Mouse (Mus musculus) stomach, postnatal 0 days (tissue): ENCODE results near the gene Methig1. TPM values are rescaled to one million over a fixed set of nuclear protein-coding genes. Genes with fewer than 3 reads are reported as not detected.
A peak's percentile ranks its signal among the peaks of the same experiment; 100 is the strongest.
"Not testable (repeated sequence)": the region's sequence is repeated elsewhere in the genome, so short reads cannot be mapped to it uniquely, and the experiment has no call there.

ENCODE experiments used
- ATAC-seq: fragments of 200-750 bp; cut with Nextera tagmentation; 2 replicates; pipeline ENCODE4 v1.8.0; 2017; ENCODE audit not compliant: low FRiP score, low TSS enrichment
- DNase-seq: peaks from one replicate; pipeline ENCODE4 v3.0.0-alpha.2; 2016; ENCODE audit warnings: low spot score
- H3K27ac ChIP-seq: fragments of 300-500 bp; sonication (generic); replicated peaks from 2 replicates; pipeline ENCODE4 v1.5.1; 2014; ENCODE audit warnings: mild to moderate bottlenecking, control low read depth
- H3K27me3 ChIP-seq: fragments of 300-500 bp; sonication (generic); 2 replicates; pipeline ENCODE4 v1.6.1; 2014; ENCODE audit warnings: low read length; ENCODE audit not compliant: control insufficient read depth, insufficient read depth
- H3K36me3 ChIP-seq: fragments of 300-500 bp; sonication (generic); 2 replicates; pipeline ENCODE4 v1.6.1; 2014; ENCODE audit warnings: low read length, mixed read lengths; ENCODE audit not compliant: control insufficient read depth, insufficient read depth
- H3K4me1 ChIP-seq: fragments of 300-500 bp; sonication (generic); replicated peaks from 2 replicates; pipeline ENCODE4 v1.6.1; 2014; ENCODE audit warnings: antibody characterized with exemption; ENCODE audit not compliant: control insufficient read depth, insufficient read depth
- H3K4me2 ChIP-seq: fragments of 300-500 bp; sonication (generic); replicated peaks from 2 replicates; pipeline ENCODE4 v1.6.1; 2014; ENCODE audit warnings: low read depth, mild to moderate bottlenecking, control low read depth, moderate library complexity
- H3K4me3 ChIP-seq: fragments of 300-500 bp; sonication (generic); 2 replicates; pipeline ENCODE4 v1.5.1; 2014; ENCODE audit warnings: low read depth, low read length, control low read depth
- H3K9ac ChIP-seq: fragments of 300-500 bp; sonication (generic); 2 replicates; pipeline ENCODE4 v1.6.1; 2014; ENCODE audit warnings: mild to moderate bottlenecking, low read length, control low read depth, mixed read lengths
- H3K9me3 ChIP-seq: fragments of 300-500 bp; sonication (generic); 2 replicates; pipeline ENCODE4 v1.6.1; 2016; ENCODE audit warnings: low read length; ENCODE audit not compliant: control insufficient read depth
- CTCF ChIP-seq: IDR thresholded peaks from 2 replicates; pipeline ENCODE4 v1.5.1; 2016; ENCODE audit warnings: antibody characterized with exemption, low read depth, mild to moderate bottlenecking, moderate library complexity
- EP300 ChIP-seq: optimal IDR thresholded peaks from 2 replicates; pipeline ENCODE3; 2016; ENCODE audit warnings: antibody characterized with exemption
- WGBS: fragments of 180-500 bp; shearing (Covaris S2); extraction: QIAGEN DNeasy Blood & Tissue Kit; methylation state at CpG from one replicate; pipeline ENCODE4 v1.1.7; 2014; 5-methylcytosine and 5-hydroxymethylcytosine counted together
- polyA plus RNA-seq: library from polyadenylated mRNA; unstranded; fragments of >200 nt; fragmentation: Nextera tagmentation; extraction: Ambion mirVana; gene quantifications from 2 replicates; pipeline ENCODE4 v1.2.1, GENCODE M21; 2015

Gene Methig1
- polyA plus RNA-seq, 1 experiment from 2014 or later: not detected

GRCm38 (mm10) chr15:100312346-100312745 is 40.6 kb upstream of the Methig1 start:
- no peaks in the 10 kb centered on the region for H3K27me3 ChIP-seq
- no peak for ATAC-seq
- no peak overlapping the region for H3K4me2 ChIP-seq
- H3K4me3 ChIP-seq: no peak overlapping the region
- H3K27ac ChIP-seq: no peak overlapping the region
- no peak for TF ChIP-seq CTCF
- TF ChIP-seq EP300: no peak
- no peak overlapping the region for H3K9ac ChIP-seq
- no peaks in the 10 kb centered on the region for H3K4me1 ChIP-seq
- 48% methylated on average over 2 of the region's 2 CpGs for WGBS
- H3K9me3 ChIP-seq: no peaks in the 10 kb centered on the region
- H3K36me3 ChIP-seq: no peaks in the 10 kb centered on the region
- no peak for DNase-seq

GRCm38 (mm10) chr15:100314448-100315145 is 38.4 kb upstream of the Methig1 start:
- Histone ChIP-seq H3K36me3 (no peaks in the 10 kb centered on the region), H3K27me3 (no peaks in the 10 kb centered on the region), H3K4me2 (no peak overlapping the region), H3K4me3 (no peak overlapping the region), H3K9me3 (no peaks in the 10 kb centered on the region), H3K9ac (no peak overlapping the region), H3K27ac (no peak overlapping the region), H3K4me1 (no peaks in the 10 kb centered on the region)
- DNase-seq (no peak), ATAC-seq (no peak)
- TF ChIP-seq CTCF: no peak
- WGBS: 92% methylated on average over 5 of the region's 5 CpGs

GRCm38 (mm10) chr15:100318014-100318671 is 34.8 kb upstream of the Methig1 start:
- H3K4me3 ChIP-seq, H3K4me1 ChIP-seq, H3K36me3 ChIP-seq, H3K9ac ChIP-seq, H3K27ac ChIP-seq, DNase-seq, H3K27me3 ChIP-seq, H3K9me3 ChIP-seq, H3K4me2 ChIP-seq: not testable (repeated sequence)
- 13% methylated on average over 4 of the region's 4 CpGs for WGBS
- ATAC-seq: peak; percentile 29; the same call in 1 of the 2 replicates

GRCm38 (mm10) chr15:100319884-100320283 is 33.1 kb upstream of the Methig1 start:
- Histone ChIP-seq H3K4me2 (no peak overlapping the region), H3K4me3 (no peak overlapping the region), H3K9ac (no peak overlapping the region), H3K27me3 (no peaks in the 10 kb centered on the region), H3K4me1 (no peaks in the 10 kb centered on the region), H3K9me3 (no peaks in the 10 kb centered on the region), H3K36me3 (no peaks in the 10 kb centered on the region), H3K27ac (no peak overlapping the region)
- 83% methylated on average over 1 of the region's 1 CpGs for WGBS
- TF ChIP-seq EP300 (no peak), CTCF (no peak)
- DNase-seq (no peak), ATAC-seq (no peak)

GRCm38 (mm10) chr15:100320295-100320905 is 32.5 kb upstream of the Methig1 start:
- H3K4me1 ChIP-seq: no peaks in the 10 kb centered on the region
- no peaks in the 10 kb centered on the region for H3K9me3 ChIP-seq
- DNase-seq: no peak
- no peak overlapping the region for H3K9ac ChIP-seq
- TF ChIP-seq CTCF (no peak), EP300 (no peak)
- ATAC-seq: peak; percentile 45; the same call in 1 of the 2 replicates
- H3K27me3 ChIP-seq: no peaks in the 10 kb centered on the region
- no peak overlapping the region for H3K4me2 ChIP-seq
- H3K27ac ChIP-seq: no peak overlapping the region
- WGBS: 49% methylated on average over 9 of the region's 9 CpGs
- H3K4me3 ChIP-seq: no peak overlapping the region
- no peaks in the 10 kb centered on the region for H3K36me3 ChIP-seq

GRCm38 (mm10) chr15:100321134-100321533 is 31.8 kb upstream of the Methig1 start:
- Histone ChIP-seq H3K4me1 (no peaks in the 10 kb centered on the region), H3K4me2 (no peak overlapping the region), H3K9me3 (no peaks in the 10 kb centered on the region), H3K27me3 (no peaks in the 10 kb centered on the region), H3K4me3 (no peak overlapping the region), H3K27ac (no peak overlapping the region), H3K36me3 (no peaks in the 10 kb centered on the region), H3K9ac (no peak overlapping the region)
- TF ChIP-seq EP300: no peak
- TF ChIP-seq CTCF: peak; percentile 73
- DNase-seq: peak; percentile 66
- ATAC-seq: no peak
- 42% methylated on average over 5 of the region's 5 CpGs for WGBS
